Mouse (Mus musculus) lung, embryonic 14.5 days (tissue): ENCODE data around the gene Mrpl52. TPM values are rescaled to one million over a fixed set of nuclear protein-coding genes. Genes with fewer than 3 reads are reported as not detected.
A peak's percentile ranks its signal among the peaks of the same experiment; 100 is the strongest.

Experiments
- ATAC-seq: fragments of 200-750 bp; cut with Nextera tagmentation; 2 replicates; pipeline ENCODE4 v1.8.0; 2017; ENCODE audit warnings: mild to moderate bottlenecking, moderate TSS enrichment, moderate library complexity; ENCODE audit not compliant: insufficient read depth
- DNase-seq: peaks from one replicate; pipeline ENCODE4 v3.0.0-alpha.2; 2015
- H3K27ac ChIP-seq: fragments of 300-500 bp; sonication (generic); 2 replicates; pipeline ENCODE4 v1.5.1; 2014; ENCODE audit warnings: low read depth, mild to moderate bottlenecking, moderate library complexity
- H3K27me3 ChIP-seq: fragments of 300-500 bp; sonication (generic); 2 replicates; pipeline ENCODE4 v1.6.1; 2014; ENCODE audit warnings: low read length, control low read depth; ENCODE audit not compliant: insufficient read depth
- H3K36me3 ChIP-seq: fragments of 300-500 bp; sonication (generic); 2 replicates; pipeline ENCODE4 v1.6.1; 2014; ENCODE audit warnings: control low read depth; ENCODE audit not compliant: insufficient read depth
- H3K4me1 ChIP-seq: fragments of 300-500 bp; sonication (generic); 2 replicates; pipeline ENCODE4 v1.6.1; 2014; ENCODE audit warnings: antibody characterized with exemption, control low read depth; ENCODE audit not compliant: insufficient read depth
- H3K4me2 ChIP-seq: fragments of 300-500 bp; sonication (generic); 2 replicates; pipeline ENCODE4 v1.6.1; 2014; ENCODE audit warnings: mild to moderate bottlenecking
- H3K4me3 ChIP-seq: fragments of 300-500 bp; sonication (generic); 2 replicates; pipeline ENCODE4 v1.5.1; 2014; ENCODE audit warnings: low read depth, low read length
- H3K9ac ChIP-seq: fragments of 300-500 bp; sonication (generic); 2 replicates; pipeline ENCODE4 v1.6.1; 2014
- H3K9me3 ChIP-seq: fragments of 300-500 bp; sonication (generic); 2 replicates; pipeline ENCODE4 v1.6.1; 2016; ENCODE audit warnings: low read depth, low read length, control low read depth
- CTCF ChIP-seq: IDR thresholded peaks from 2 replicates; pipeline ENCODE4 v1.5.1; 2016; ENCODE audit warnings: antibody characterized with exemption, low read depth
- WGBS: fragments of 180-500 bp; shearing (Covaris S2); extraction: QIAGEN DNeasy Blood & Tissue Kit; methylation state at CpG from one replicate; pipeline ENCODE4 v1.1.7; 2014; 5-methylcytosine and 5-hydroxymethylcytosine counted together
- polyA plus RNA-seq: library from polyadenylated mRNA; unstranded; fragments of >200 nt; fragmentation: Nextera tagmentation; extraction: Ambion mirVana; gene quantifications from 2 replicates; pipeline ENCODE4 v1.2.1, GENCODE M21; 2014

Mrpl52 gene
- polyA plus RNA-seq, 1 experiment from 2014 or later = 274 TPM

GRCm38 (mm10) chr14:54441365-54441764, 14.7 kb downstream of the Mrpl52 start:
- no peak overlapping the region for H3K4me3 ChIP-seq
- peaks cover 61% of the 10 kb centered on the region for H3K36me3 ChIP-seq
- H3K9me3 ChIP-seq = no peaks in the 10 kb centered on the region
- no peak overlapping the region for H3K9ac ChIP-seq
- 77% methylated on average over 4 of the region's 4 CpGs for WGBS
- H3K4me1 ChIP-seq = no peaks in the 10 kb centered on the region; the same call in 1 of the 2 replicates
- H3K27me3 ChIP-seq = no peaks in the 10 kb centered on the region
- 0 out of 2 replicates have a peak overlapping the region, but pooled peaks have one; percentile 15 for H3K27ac ChIP-seq
- H3K4me2 ChIP-seq = no peak overlapping the region
- ATAC-seq (no peak), DNase-seq (no peak)
- no peak for TF ChIP-seq CTCF

- H3K27me3 ChIP-seq = no peaks in the 10 kb centered on the region
- H3K9ac ChIP-seq = no peak overlapping the region
- WGBS = 87% methylated on average over 3 of the region's 3 CpGs
- no peak overlapping the region for H3K4me2 ChIP-seq
- H3K4me3 ChIP-seq = no peak overlapping the region
- no peaks in the 10 kb centered on the region for H3K9me3 ChIP-seq
- peak overlapping the region; percentile 82 for H3K27ac ChIP-seq
- no peak for TF ChIP-seq CTCF
- H3K4me1 ChIP-seq = no peaks in the 10 kb centered on the region; the same call in 1 of the 2 replicates
- ATAC-seq = peak; percentile 10; the same call in 1 of the 2 replicates
- DNase-seq = no peak
- peaks cover 49% of the 10 kb centered on the region for H3K36me3 ChIP-seq
Measured at GRCm38 (mm10) chr14:54442548-54442947, 15.8 kb downstream of the Mrpl52 start.

- no peaks in the 10 kb centered on the region for H3K9me3 ChIP-seq
- no peak overlapping the region for H3K4me3 ChIP-seq
- H3K27me3 ChIP-seq = no peaks in the 10 kb centered on the region
- H3K36me3 ChIP-seq = peaks cover 45% of the 10 kb centered on the region
- H3K4me1 ChIP-seq = no peaks in the 10 kb centered on the region; the same call in 1 of the 2 replicates
- no peak overlapping the region for H3K4me2 ChIP-seq
- no peak overlapping the region for H3K9ac ChIP-seq
- 7% methylated on average over 3 of the region's 3 CpGs for WGBS
- peak overlapping the region; percentile 82 for H3K27ac ChIP-seq
- ATAC-seq (peak; percentile 85), DNase-seq (peak; percentile 82)
- no peak for TF ChIP-seq CTCF
Measured at GRCm38 (mm10) chr14:54443196-54443595, 16.5 kb downstream of the Mrpl52 start.

- H3K36me3 ChIP-seq = peaks cover 37% of the 10 kb centered on the region
- 60% methylated on average over 15 of the region's 15 CpGs for WGBS
- ATAC-seq (peak; percentile 47; the same call in 1 of the 2 replicates), DNase-seq (peak; percentile 78)
- no peak overlapping the region for H3K4me2 ChIP-seq
- TF ChIP-seq CTCF = no peak
- H3K27me3 ChIP-seq = no peaks in the 10 kb centered on the region
- H3K9me3 ChIP-seq = no peaks in the 10 kb centered on the region
- peak overlapping the region; percentile 82 for H3K27ac ChIP-seq
- H3K4me3 ChIP-seq = no peak overlapping the region
- no peaks in the 10 kb centered on the region; the same call in 1 of the 2 replicates for H3K4me1 ChIP-seq
- no peak overlapping the region for H3K9ac ChIP-seq
Measured at GRCm38 (mm10) chr14:54443712-54444618, 17.3 kb downstream of the Mrpl52 start.

GRCm38 (mm10) chr14:54445476-54445875, 18.8 kb downstream of the Mrpl52 start:
- H3K27ac ChIP-seq = no peak overlapping the region
- no peaks in the 10 kb centered on the region for H3K9me3 ChIP-seq
- no peak for DNase-seq

GRCm38 (mm10) chr14:54453566-54453965, 26.9 kb downstream of the Mrpl52 start:
- Histone ChIP-seq H3K4me1 (no peaks in the 10 kb centered on the region), H3K27me3 (no peaks in the 10 kb centered on the region), H3K4me2 (no peak overlapping the region), H3K4me3 (no peak overlapping the region), H3K9me3 (no peaks in the 10 kb centered on the region), H3K9ac (no peak overlapping the region), H3K36me3 (no peaks in the 10 kb centered on the region), H3K27ac (0 out of 2 replicates have a peak overlapping the region, but pooled peaks have one; percentile 38)
- no peak for TF ChIP-seq CTCF
- WGBS = 63% methylated on average over 9 of the region's 9 CpGs
- ATAC-seq = no peak
- peak; percentile 33 for DNase-seq

More at GRCm38 (mm10) chr14:54445476-54445875, 18.8 kb downstream of the Mrpl52 start:
- TF ChIP-seq CTCF = no peak
- Histone ChIP-seq H3K36me3 (peaks cover 22% of the 10 kb centered on the region), H3K4me3 (no peak overlapping the region), H3K9ac (no peak overlapping the region), H3K4me2 (no peak overlapping the region), H3K27me3 (no peaks in the 10 kb centered on the region), H3K4me1 (no peaks in the 10 kb centered on the region; the same call in 1 of the 2 replicates)
- no peak for ATAC-seq
- WGBS = 51% methylated on average over 3 of the region's 3 CpGs
